Mouse (Mus musculus) WW6 (cell line): Measurements from ENCODE around the gene Col6a2.

ENCODE experiments used
- DNase-seq: peaks from one replicate; pipeline ENCODE4 v3.0.0-alpha.2; 2013; ENCODE audit warnings: low read depth, low spot score

Col6a2 gene

GRCm38 (mm10) chr10:76622928-76623680 is at the start of gene Col6a2:
Gene Col6a2 (minus strand): TSS chr10:76623630.
- DNase-seq = peak; percentile 56

DNA sequence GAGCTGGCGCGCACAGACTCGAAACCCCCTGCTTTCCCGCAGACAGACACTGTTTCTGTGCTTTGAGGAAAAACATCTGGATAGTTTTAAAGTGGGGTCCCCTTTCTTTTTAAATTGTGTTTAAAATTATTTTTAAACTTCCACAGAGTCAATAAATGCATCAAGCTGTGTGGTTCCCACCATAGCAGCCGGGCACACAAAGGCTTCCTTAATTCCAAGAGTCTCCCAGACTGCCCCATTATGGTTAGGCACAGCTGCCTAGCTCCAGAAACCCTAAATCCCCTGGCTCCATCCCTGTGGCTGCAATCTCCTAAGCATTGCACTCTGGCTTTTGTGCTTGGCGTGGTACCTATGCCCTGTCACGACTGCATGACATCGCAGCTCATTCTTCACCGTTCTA is 48.5 kb upstream of the Col6a2 start:
- no peak for DNase-seq

- no peak for DNase-seq
Measured at GRCm38 (mm10) chr10:76668947-76669284, 45.5 kb upstream of the Col6a2 start.

DNA sequence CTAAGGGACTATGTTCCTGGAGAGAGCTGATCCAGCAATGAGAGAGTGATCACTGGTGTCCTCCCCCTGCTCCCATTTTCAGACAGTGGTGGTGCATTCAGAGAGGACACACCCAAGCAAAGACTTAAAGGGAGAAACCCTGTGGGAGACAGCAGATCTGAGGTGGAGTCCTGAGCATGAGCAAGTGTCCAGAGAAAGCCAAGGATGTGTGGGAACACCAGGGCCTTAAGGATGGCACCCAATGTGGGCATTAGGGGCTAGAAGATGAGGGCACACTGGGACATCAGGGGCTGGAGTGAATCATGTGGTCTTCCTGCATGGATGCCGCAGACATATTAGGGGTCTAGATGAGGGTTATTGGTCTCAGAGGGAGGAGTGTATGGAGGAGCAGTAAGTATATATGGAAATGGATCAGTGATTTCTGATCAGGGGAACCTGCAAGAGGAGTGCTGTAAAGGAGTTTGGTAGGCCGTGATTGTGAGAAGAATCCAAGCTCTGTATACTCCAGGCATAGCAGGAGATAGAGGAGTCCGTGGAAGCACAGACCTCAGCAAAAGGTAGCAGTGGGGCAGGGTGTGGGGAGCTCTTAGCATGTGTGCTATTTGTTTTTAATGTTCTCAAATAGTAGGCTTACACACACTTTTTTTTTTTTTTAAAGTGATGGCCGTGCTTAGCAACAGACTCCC is 45.0 kb upstream of the Col6a2 start:
- no peak for DNase-seq

DNA sequence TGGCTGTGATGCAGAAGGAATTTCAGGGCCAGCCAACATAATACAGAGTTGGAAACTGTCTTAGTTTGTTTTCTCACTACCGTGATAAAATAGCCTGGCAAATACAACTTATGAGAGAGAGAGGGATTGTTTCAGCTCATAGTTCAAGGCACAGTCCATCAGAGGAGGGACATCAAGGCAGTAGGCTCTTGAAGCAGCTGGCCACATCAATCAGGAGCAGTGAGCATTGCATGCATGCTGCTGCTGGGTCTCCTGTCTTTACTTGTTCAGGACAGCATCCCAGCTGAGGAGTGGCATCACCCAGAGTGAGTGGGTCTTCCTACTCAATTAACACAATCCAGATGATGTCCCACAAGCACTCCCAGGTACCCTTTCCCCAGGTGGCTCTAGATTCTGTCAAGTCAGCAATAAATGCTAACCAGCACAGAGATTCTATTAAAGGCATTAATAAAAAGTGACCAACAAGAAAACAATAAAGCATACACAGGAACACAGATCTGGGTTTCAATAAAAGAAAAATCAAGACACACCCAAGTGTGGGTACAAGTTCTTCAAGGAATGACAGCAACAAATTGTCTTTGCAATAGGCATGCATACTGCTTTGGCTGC is 43.9 kb upstream of the Col6a2 start:
- no peak for DNase-seq

GRCm38 (mm10) chr10:76665551-76665950 is 42.1 kb upstream of the Col6a2 start:
- no peak for DNase-seq

GRCm38 (mm10) chr10:76664156-76665115 is 41.0 kb upstream of the Col6a2 start:
- DNase-seq = no peak

DNA sequence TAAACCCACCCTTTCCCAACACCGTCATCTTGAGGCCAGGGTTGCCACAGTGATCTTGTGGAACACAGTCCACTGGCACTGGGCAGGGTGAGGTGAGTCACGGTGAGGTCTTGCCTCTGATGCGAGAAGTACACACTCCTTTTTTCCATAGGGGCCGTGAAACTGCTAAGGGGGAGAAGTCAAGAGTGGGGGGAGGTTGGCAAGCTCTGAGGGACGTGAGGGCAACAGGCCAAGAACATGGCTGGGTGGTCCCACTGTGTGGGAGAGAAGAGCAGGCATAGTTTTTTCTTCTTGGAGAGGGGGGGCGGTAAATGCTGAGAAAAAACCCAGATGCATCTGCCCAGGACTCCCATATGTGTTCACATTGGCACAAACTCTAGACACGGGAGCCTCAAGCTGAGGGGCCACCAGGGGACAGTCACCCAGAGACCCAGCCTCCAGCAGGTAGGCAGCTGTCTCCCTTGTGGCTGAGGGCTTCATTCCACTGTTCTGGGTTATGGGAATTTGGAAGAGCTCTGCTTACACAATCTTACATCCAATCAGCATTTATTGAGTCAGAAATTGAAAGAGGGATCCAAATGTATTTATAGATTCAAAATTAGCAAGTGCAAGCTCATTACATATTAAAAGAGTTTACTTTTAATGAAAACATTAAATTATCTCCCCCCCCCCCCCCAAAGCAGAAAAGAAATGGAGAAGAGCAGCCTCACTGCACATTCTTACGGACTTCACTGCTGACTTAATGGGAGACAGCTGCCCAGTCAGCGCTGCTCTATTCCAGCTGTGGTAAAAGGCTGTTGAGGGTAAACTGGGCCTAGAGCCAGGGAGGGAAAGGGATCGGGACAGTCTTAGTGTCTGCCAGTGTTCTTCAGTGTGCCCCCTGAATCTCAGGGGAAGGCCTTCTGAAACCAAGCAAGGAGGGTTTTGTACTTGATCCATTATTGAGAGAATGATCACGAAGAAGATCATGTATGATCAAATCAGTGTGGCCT is 30.2 kb upstream of the Col6a2 start:
- DNase-seq = no peak

DNA sequence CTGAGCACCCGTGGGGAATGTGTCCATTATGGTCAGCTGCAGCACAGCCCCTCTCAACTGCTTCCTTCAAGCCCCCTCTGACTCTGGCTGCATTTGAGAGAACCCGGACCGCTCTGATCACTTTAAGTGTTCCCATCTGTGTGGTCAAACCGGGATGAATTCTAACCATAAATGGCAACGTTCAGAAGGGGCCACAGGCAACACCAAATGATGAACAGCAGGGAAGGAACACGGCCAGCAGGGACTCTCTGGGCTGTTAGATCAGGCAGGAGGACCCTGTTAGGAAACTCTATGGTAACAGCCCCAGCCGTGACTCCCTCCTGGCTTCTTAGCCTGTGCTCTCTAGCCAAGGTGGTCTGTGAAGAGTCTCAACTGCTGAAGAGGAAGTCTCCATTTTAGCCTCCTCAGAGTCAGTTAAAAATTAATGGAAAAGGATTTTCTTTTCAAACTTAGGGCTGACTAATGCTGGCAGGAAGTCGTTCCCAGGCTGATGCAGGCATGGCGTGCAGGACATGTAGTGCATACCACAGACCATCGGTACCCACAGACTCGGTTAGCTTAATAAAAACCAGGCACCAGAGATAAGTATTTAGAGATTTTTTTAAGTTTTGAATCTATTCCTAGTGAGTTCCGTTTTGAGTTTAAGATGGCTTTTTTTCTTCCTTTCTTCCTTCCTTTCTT is 27.4 kb upstream of the Col6a2 start:
- DNase-seq = no peak

DNA sequence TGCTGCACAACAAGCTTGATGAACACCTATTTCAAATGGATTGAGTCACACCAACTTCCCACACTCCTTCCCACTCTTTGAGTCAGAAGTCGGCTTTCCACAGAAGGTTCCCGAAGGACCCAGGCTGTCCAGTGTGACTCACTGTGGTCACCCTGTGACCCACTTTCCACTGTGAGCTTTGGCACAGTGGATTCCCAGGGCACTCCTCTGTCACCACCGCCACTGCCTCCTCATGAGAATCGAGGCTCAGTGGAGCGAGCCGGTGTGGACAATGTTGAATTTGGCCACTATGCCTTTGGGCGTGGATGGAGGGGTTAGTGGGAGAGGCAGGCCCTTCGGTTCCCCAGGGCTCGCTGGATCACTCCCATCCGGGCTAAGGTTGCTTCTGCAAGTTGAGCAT is 25.3 kb upstream of the Col6a2 start:
- DNase-seq = no peak

DNA sequence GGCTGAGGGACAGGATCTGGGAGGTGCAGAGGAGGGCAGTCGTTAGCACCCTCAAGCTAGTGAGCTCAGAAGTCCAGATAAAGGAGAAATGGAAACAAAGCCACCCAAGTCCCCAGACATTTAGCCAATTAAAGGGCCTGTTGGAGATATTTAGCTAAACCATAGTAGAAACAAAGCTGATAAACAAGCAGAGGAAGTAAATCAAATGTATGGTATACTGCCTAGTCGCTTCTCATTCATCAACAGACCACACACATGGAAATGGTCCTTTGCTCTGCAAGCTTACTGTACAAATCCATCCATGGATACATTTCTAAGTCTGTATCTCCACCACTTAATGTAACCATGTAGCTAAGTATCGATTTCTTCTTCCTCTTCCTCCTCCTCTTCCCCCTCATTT is 24.0 kb upstream of the Col6a2 start:
- DNase-seq = no peak

DNA sequence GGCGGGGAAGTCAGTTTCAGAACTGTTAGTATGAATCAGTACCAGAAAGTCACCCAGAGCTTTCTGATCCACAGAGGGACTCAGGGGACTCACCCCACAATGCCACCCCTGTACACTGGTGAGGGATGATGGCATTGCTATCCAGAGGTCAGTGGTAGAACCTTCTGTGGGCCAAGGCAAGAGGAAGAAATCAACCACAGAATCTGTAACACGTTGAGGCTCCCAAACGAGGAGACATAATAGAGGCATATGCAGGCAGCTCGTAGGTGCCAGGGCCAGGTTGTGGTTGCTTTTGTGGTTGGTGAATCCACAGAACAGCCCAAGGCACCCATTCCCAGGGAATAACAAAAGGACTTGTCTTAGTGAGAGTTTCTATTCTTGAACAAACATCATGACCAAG is 22.3 kb upstream of the Col6a2 start:
- no peak for DNase-seq

GRCm38 (mm10) chr10:76645066-76645465 is 21.6 kb upstream of the Col6a2 start:
- DNase-seq = no peak

DNA sequence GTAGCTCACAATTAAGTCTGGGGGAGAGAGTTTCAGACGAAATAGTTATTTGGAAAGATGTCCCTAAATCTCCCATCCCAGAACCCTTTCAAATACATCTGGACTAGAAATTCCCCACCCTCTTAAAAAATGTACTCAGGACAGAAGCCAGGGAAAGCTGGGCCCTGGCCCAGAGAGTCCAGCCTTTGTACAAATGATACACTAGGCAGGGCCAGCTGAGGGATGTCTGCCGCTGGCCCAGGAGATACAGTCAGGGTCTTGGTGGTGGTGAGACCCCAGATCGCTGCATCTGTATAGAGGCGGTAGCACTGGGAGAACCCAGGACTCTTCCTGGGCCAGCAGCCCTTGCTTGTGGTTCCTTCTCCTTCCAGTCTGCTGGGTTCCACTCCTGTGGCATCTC is 20.6 kb upstream of the Col6a2 start:
- no peak for DNase-seq

DNA sequence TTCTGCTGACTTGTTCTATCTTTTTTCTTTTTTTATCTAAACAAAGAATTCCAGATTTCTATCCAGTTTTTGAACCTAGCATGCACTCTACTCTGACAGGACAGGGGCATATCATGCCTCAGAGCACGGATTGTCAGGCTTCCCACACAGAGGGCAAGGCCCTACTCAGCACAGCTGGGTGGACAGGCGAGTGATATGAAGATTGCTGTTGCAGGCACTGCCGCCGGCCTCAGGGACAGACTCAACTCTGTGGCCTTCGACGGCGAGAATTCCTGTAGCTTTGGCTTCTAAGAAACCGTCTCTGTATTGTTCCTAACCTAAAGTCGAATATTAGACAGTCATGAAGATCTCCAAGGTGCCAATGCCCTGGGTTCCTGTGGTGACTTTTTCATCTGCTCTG is 20.0 kb upstream of the Col6a2 start:
- no peak for DNase-seq

- DNase-seq = no peak
Measured at GRCm38 (mm10) chr10:76642628-76643434, 19.4 kb upstream of the Col6a2 start.

GRCm38 (mm10) chr10:76641894-76642627 is 18.6 kb upstream of the Col6a2 start:
- DNase-seq = no peak

GRCm38 (mm10) chr10:76639952-76640351 is 16.5 kb upstream of the Col6a2 start:
- DNase-seq = no peak

DNA sequence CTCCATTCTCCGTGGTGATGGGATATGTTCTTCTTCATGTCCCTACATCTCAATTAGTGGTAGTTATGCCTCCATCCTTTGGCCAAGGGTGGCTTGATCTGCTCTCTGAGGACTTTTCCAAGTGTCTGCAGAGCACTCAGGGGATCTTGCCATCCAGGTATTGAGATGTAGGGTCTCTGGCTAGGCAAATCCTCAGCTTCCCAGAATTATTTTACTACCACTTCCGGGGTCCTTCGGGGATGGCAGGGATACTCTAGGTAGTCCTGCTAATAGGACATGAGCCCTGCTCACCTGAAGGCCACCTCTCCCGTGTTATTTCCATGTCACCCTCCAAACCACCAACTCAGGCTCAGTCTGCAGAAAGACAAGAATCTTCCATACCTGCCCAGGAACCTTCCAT is 13.2 kb upstream of the Col6a2 start:
- DNase-seq = no peak
